Mouse (Mus musculus): ENCODE results near the gene Wap.

Gene Wap

DNA sequence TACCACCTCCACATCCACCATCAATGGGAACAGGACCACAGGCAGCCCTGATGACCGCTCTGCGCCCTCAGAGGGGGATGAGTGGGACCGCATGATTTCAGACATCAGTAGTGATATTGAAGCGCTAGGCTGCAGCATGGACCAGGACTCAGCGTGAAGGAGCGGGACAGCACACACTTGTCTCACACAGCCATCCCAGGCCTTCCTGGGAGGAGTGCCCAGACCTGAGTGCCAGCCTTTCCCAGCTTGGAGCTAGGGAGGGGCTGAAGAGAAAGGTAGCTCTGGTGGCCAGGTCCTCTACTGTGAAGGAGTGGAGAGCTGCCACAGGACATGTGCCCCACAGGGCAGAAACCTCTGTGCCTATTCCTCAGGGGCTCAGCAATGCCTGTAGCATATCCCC lies 42.2 kb downstream of the Wap start:
- no peak for DNase-seq

GRCm38 (mm10) chr11:6595339-6595738 lies 43.1 kb downstream of the Wap start:
- DNase-seq, result no peak

GRCm38 (mm10) chr11:6594845-6595244 lies 43.6 kb downstream of the Wap start:
- DNase-seq, result no peak

DNA sequence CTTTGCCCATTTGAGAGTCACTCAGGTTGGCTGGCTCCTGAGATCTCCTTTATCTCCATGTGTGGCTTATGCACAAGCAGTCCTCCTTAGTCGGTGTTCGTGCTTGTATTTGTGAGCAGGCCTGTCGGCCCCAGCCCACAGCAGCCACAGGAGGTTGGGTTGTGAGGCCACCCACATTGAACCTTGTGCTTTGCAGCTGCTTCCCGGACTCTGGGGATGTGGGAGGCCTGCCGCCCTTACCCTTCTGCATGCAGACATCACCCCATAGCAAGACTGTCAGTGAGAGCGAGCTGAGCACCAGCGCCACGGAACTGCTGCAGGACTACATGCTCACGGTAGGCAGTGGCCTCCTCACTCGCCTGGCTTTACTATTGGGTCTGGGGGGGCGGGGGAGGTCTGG lies 45.0 kb downstream of the Wap start:
- DNase-seq, result no peak

DNA sequence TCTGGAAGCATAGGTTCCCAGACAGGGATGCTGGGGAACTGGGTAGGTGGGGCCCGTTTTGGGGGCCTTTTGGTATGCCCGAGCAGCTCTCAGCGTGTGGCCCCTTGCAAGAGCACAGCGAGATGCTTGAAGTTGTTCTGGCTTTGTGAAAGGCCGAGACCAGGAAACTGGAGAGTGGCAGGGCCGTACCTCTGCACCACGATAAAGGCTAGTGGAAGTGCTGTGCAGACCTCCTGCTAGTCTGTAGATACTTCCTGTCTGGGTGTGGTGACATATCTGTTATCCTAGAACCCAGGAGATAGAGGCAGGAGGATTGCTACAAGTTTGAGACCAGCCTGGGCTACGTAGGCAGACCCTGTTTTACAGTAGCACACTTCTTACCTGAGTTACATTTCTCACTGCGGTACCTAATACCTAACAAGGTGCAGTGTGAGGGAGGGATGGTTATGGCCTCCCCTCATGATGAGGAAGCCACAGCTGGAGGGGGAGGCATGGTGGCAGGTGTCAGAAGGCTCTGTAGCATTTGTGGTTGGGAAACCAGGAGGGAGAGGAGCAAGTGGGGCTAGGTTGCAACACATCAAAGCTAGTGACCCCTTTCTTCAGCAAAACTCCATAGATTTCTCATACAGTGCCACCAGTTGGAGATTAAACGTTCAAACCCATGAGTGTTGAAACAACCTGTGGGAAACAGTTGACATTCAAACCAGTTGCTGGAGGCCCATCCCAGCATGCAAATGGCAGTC lies 47.3 kb downstream of the Wap start:
- DNase-seq, result no peak

DNA sequence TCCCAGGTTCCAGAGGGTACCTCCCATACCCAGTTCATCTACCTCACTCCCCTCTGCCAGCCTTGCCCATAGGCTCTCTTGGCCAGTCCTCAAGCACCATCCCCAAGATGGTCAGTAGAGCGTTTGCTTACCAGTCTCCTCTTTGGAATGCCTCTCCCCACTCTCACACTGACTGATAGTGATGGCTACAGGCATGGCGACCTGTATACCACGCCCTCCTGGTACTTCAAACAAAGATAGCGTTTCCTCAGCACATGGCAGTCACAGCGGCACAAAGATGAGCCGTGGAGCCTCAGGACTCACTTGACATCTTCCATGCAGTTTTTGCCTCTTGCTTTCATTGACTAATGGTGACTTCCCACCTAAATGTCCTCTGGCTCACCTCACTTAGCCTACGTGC lies 48.6 kb downstream of the Wap start:
- no peak for DNase-seq

GRCm38 (mm10) chr11:6588295-6588694 lies 50.1 kb downstream of the Wap start:
- no peak for DNase-seq

DNA sequence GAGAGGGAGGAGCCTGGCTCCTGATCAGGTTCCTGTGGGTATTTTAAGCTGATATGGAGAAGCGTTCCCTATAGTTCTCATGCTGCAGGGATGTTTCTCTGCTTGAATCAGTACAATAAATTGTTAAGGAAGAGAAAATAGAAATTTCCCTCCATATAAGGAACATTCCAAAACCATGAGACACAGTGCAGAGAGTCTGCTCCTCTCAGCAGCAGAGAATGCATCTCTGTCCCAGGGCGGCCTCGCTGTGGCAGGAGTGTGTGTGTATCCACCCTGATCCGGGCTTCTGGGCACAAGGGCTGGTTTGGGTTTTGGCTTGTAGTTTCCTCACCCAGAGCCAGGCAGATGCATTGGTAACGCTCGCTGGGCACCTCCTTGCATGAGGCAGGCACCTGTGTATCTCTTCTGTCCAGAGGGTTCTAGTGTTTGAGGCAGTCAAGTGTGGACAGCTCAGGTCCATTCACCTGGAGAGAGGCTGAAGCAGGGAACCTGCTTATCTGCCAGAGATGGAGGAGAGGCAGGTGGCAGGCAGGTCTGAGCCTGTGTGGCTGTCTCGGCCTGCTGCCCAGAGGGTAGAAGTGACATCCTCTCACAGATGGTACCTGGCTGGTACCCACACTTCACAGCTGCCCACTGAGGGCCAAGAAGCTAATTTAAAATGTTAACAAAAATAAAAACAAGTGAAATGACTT lies 51.0 kb downstream of the Wap start:
- no peak for DNase-seq

- DNase-seq, result peak; percentile 66
Observed at GRCm38 (mm10) chr11:6586660-6587059, 51.8 kb downstream of the Wap start.

GRCm38 (mm10) chr11:6585748-6586147 lies 52.7 kb downstream of the Wap start:
- DNase-seq, result no peak

All from lung, postnatal 36 days (tissue).